Mouse (Mus musculus): ENCODE measurements around the gene Zfp637.
A peak's percentile ranks its signal among the peaks of the same experiment; 100 is the strongest.
"Not testable (repeated sequence)": the region's sequence is repeated elsewhere in the genome, so short reads cannot be mapped to it uniquely, and the experiment has no call there.

Zfp637 gene

GRCm38 (mm10) chr6:117840686-117841510 lies at the start of gene Zfp637:
Gene Zfp637 (plus strand): TSS chr6:117841180.
- peak; percentile 73 to 80 for DNase-seq (ENCODE audit: low read depth in 2 of 2, low spot score in 2 of 2)

- DNase-seq (ENCODE audit: low read depth in 2 of 2, low spot score in 2 of 2) = no peak
Observed at GRCm38 (mm10) chr6:117795251-117795650, 45.7 kb upstream of the Zfp637 start.

- DNase-seq (ENCODE audit: low read depth in 2 of 2, low spot score in 2 of 2) = no peak
Observed at GRCm38 (mm10) chr6:117800824-117801223, 40.2 kb upstream of the Zfp637 start.

- DNase-seq (ENCODE audit: low read depth in 2 of 2, low spot score in 2 of 2) = no peak
Observed at GRCm38 (mm10) chr6:117801801-117802200, 39.2 kb upstream of the Zfp637 start.

- no peak for DNase-seq (ENCODE audit: low read depth in 2 of 2, low spot score in 2 of 2)
Observed at GRCm38 (mm10) chr6:117807756-117808155, 33.2 kb upstream of the Zfp637 start.

- DNase-seq (ENCODE audit: low read depth in 2 of 2, low spot score in 2 of 2) = no peak
Observed at GRCm38 (mm10) chr6:117809816-117810215, 31.2 kb upstream of the Zfp637 start.

GRCm38 (mm10) chr6:117810717-117811116 lies 30.3 kb upstream of the Zfp637 start:
- DNase-seq (ENCODE audit: low read depth in 2 of 2, low spot score in 2 of 2) = no peak

GRCm38 (mm10) chr6:117811256-117811655 lies 29.7 kb upstream of the Zfp637 start:
- no peak for DNase-seq (ENCODE audit: low read depth in 2 of 2, low spot score in 2 of 2)

- DNase-seq (ENCODE audit: low read depth in 2 of 2, low spot score in 2 of 2) = no peak
Observed at GRCm38 (mm10) chr6:117814681-117815080, 26.3 kb upstream of the Zfp637 start.

GRCm38 (mm10) chr6:117817108-117817541 lies 23.9 kb upstream of the Zfp637 start:
- DNase-seq (ENCODE audit: low read depth in 2 of 2, low spot score in 2 of 2) = no peak

- DNase-seq (ENCODE audit: low read depth in 2 of 2, low spot score in 2 of 2) = no peak
Observed at GRCm38 (mm10) chr6:117820327-117820726, 20.7 kb upstream of the Zfp637 start.

- peak; percentile 53 for DNase-seq (ENCODE audit: low read depth in 2 of 2, low spot score in 2 of 2)
Observed at GRCm38 (mm10) chr6:117825369-117825768, 15.6 kb upstream of the Zfp637 start.

GRCm38 (mm10) chr6:117828273-117828672 lies 12.7 kb upstream of the Zfp637 start:
- DNase-seq (ENCODE audit: low read depth in 2 of 2, low spot score in 2 of 2) = peak; percentile 16 to 33

- no peak for DNase-seq (ENCODE audit: low read depth in 2 of 2, low spot score in 2 of 2)
Observed at GRCm38 (mm10) chr6:117841511-117841955, 553 bp downstream of the Zfp637 start.

- DNase-seq (ENCODE audit: low read depth in 2 of 2, low spot score in 2 of 2) = no peak
Observed at GRCm38 (mm10) chr6:117844597-117844996, 3.6 kb downstream of the Zfp637 start.

- DNase-seq (ENCODE audit: low read depth in 2 of 2, low spot score in 2 of 2) = not testable (repeated sequence)
Observed at GRCm38 (mm10) chr6:117846671-117847070, 5.7 kb downstream of the Zfp637 start.

- no peak for DNase-seq (ENCODE audit: low read depth in 2 of 2, low spot score in 2 of 2)
Observed at GRCm38 (mm10) chr6:117847772-117848171, 6.8 kb downstream of the Zfp637 start.

- no peak for DNase-seq (ENCODE audit: low read depth in 2 of 2, low spot score in 2 of 2)
Observed at GRCm38 (mm10) chr6:117848577-117848976, 7.6 kb downstream of the Zfp637 start.

- no peak for DNase-seq (ENCODE audit: low read depth in 2 of 2, low spot score in 2 of 2)
Observed at GRCm38 (mm10) chr6:117851747-117852146, 10.8 kb downstream of the Zfp637 start.

- DNase-seq (ENCODE audit: low read depth in 2 of 2, low spot score in 2 of 2) = no peak
Observed at GRCm38 (mm10) chr6:117857990-117858389, 17.0 kb downstream of the Zfp637 start.

GRCm38 (mm10) chr6:117861848-117862247 lies 20.9 kb downstream of the Zfp637 start, which contains the start of gene Zfp239:
Gene Zfp239 (plus strand): TSS chr6:117862100.
- no peak for DNase-seq (ENCODE audit: low read depth in 2 of 2, low spot score in 2 of 2)

GRCm38 (mm10) chr6:117862465-117862864 lies 21.5 kb downstream of the Zfp637 start:
- DNase-seq (ENCODE audit: low read depth in 2 of 2, low spot score in 2 of 2) = no peak

Measured in CD8-positive naive resting alpha-beta T cell, adult 2 months (primary cell).